Mouse (Mus musculus) C2C12 (cell line): ENCODE results near the gene Fam213b.

Source experiments
- CTCF ChIP-seq: IDR thresholded peaks from one replicate; pipeline ENCODE4 v1.5.1; 2011; ENCODE audit not compliant: control insufficient read depth, insufficient read depth, insufficient read length
- MAX ChIP-seq: IDR thresholded peaks from one replicate; pipeline ENCODE4 v1.6.1; 2011; ENCODE audit warnings: mild to moderate bottlenecking, control low read depth
- MYOD1 ChIP-seq: IDR thresholded peaks from one replicate; pipeline ENCODE4 v1.6.1; 2011; ENCODE audit warnings: low read depth; ENCODE audit not compliant: control insufficient read depth, insufficient read length
- USF1 ChIP-seq: IDR thresholded peaks from one replicate; pipeline ENCODE4 v1.6.1; 2011; ENCODE audit warnings: low read depth, mild to moderate bottlenecking, control low read depth, moderate library complexity

DNA sequence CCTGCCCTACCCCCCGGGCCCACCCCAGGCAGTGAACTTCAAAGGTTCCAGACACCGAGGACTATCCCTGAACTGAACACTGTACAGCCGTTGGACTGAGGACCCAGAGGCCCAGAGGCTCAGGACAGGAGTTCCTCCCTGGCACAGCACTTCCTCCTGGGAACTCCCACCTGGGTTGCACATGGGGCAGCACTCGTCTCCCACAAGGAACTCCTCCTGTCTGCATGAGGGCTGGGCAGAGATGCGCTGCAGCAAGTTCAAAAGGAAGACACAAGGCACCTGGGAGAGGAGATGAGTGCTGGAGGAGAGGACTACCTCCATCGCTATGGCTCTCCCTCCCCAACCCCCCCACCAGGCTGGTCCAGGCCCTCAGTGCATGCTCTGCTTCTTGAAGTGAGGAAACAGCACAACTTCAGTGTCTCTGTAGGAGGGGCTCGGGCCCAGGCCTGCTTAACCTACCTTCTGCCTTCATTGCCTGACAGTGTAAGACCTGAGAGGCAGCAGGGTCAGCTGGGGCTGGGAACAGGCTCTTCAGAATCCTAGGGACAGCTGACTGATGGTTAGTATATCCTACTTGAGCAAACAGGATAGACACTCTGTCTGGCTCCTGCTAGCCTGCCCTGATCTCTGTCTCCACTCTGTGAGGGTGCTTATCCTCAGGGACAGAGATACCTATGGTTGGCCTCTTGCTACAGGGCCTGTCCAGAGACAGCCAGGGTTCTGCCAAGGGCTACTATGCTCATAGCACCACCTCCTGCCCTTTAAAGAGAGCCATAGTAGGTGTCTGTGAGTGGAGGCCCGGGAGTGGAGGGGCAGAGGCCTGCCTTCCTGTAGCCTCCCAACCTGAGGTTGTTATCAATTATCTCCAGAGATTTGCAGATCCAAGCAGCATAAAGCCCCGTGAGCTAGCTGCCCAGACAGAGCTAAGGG, 28.3 kb upstream of the Fam213b start:
- no peak for TF ChIP-seq CTCF
- no peak for TF ChIP-seq MAX
- TF ChIP-seq MYOD1: no peak
- no peak for TF ChIP-seq USF1
